Mouse (Mus musculus) liver, postnatal 0 days (tissue): Measurements from ENCODE around the gene Meis2. TPM values are rescaled to one million over a fixed set of nuclear protein-coding genes. Genes with fewer than 3 reads are reported as not detected.

Experiments
- ATAC-seq: fragments of 200-750 bp; cut with Nextera tagmentation; 2 replicates; pipeline ENCODE4 v1.8.0; 2017; ENCODE audit warnings: mild to moderate bottlenecking, moderate library complexity
- DNase-seq: peaks from one replicate; pipeline ENCODE4 v3.0.0-alpha.2; 2016
- H3K27ac ChIP-seq: fragments of 300-500 bp; sonication (generic); 2 replicates; pipeline ENCODE4 v1.5.1; 2014; ENCODE audit warnings: antibody characterized with exemption, moderate library complexity, mild to moderate bottlenecking, low read depth
- H3K27me3 ChIP-seq: fragments of 300-500 bp; sonication (generic); 2 replicates; pipeline ENCODE4 v1.6.1; 2014; ENCODE audit warnings: low read length, control low read depth, mixed read lengths; ENCODE audit not compliant: insufficient read depth
- H3K36me3 ChIP-seq: fragments of 300-500 bp; sonication (generic); replicated peaks from 2 replicates; pipeline ENCODE4 v1.6.1; 2014; ENCODE audit warnings: mild to moderate bottlenecking, control low read depth, low read length, moderate library complexity, mixed read lengths; ENCODE audit not compliant: insufficient read depth
- H3K4me1 ChIP-seq: fragments of 300-500 bp; sonication (generic); 2 replicates; pipeline ENCODE4 v1.6.1; 2014; ENCODE audit warnings: antibody characterized with exemption, mild to moderate bottlenecking, control low read depth; ENCODE audit not compliant: insufficient read depth
- H3K4me2 ChIP-seq: fragments of 300-500 bp; sonication (generic); 2 replicates; pipeline ENCODE4 v1.6.1; 2014; ENCODE audit warnings: low read depth, mild to moderate bottlenecking, low read length, moderate library complexity, mixed read lengths
- H3K4me3 ChIP-seq: fragments of 300-500 bp; sonication (generic); 2 replicates; pipeline ENCODE4 v1.5.1; 2014; ENCODE audit warnings: low read depth, low read length
- H3K9ac ChIP-seq: fragments of 300-500 bp; sonication (generic); replicated peaks from 2 replicates; pipeline ENCODE4 v1.6.1; 2014; ENCODE audit warnings: mild to moderate bottlenecking, moderate library complexity
- H3K9me3 ChIP-seq: fragments of 300-500 bp; sonication (generic); 2 replicates; pipeline ENCODE4 v1.6.1; 2016; ENCODE audit warnings: mild to moderate bottlenecking, control low read depth, low read length, mixed read lengths
- CTCF ChIP-seq: sonication (generic); IDR thresholded peaks from 2 replicates; pipeline ENCODE4 v1.5.1; 2016; ENCODE audit warnings: antibody characterized with exemption, low read depth
- EP300 ChIP-seq: IDR thresholded peaks from 2 replicates; pipeline ENCODE4 v1.6.1; 2016; ENCODE audit warnings: antibody characterized with exemption, low read depth, mild to moderate bottlenecking
- WGBS: fragments of 180-500 bp; shearing (Covaris S2); extraction: QIAGEN DNeasy Blood & Tissue Kit; methylation state at CpG from one replicate; pipeline ENCODE4 v1.1.7; 2014; ENCODE audit not compliant: insufficient replicate concordance; 5-methylcytosine and 5-hydroxymethylcytosine counted together
- polyA plus RNA-seq: library from polyadenylated mRNA; unstranded; fragments of >200 nt; fragmentation: Nextera tagmentation; extraction: Ambion mirVana; gene quantifications from 2 replicates; pipeline ENCODE4 v1.2.1, GENCODE M21; 2015

Meis2 gene
- 2.0 and 2.4 TPM in 2 replicates for polyA plus RNA-seq

DNA sequence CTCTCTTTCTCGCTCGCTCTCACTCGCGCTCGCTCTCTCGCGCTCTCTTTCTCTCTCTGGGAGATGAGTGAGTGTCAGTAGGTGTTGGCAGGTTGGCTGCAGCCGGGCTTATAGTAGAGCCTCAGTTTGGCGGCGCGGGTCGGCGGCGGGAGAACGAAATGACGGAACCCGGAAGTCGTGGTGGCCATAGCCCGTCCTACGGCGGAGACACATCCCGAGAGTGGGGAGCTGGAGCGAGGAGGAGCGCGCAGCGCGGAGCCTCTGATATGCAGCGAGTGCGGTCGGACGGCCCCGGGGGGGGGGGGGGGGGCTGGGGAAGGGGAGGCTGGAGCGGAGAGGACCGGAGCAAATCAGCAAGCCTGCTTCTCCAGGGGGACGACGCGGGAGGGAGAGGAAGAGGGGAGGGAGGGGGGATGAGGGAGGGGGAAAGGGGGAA is at the start of gene Meis2:
Meis2 (minus strand) TSS at position 270 of the 436 bp plus-strand sequence.
- H3K27ac ChIP-seq, result peak within 1 kb of the TSS; percentile 87
- peak; percentile 78 for ATAC-seq
- H3K36me3 ChIP-seq, result no peaks in the 10 kb centered on the region
- DNase-seq, result peak; percentile 73
- WGBS, result under 1% methylated on average over 32 of the region's 37 CpGs
- H3K4me3 ChIP-seq, result peak within 1 kb of the TSS; percentile 64
- no peak for TF ChIP-seq EP300
- peaks cover 6% of the 10 kb centered on the region; the same call in 1 of the 2 replicates for H3K4me1 ChIP-seq
- H3K9ac ChIP-seq, result peak within 1 kb of the TSS; percentile 60
- no peaks in the 10 kb centered on the region for H3K9me3 ChIP-seq
- peak within 1 kb of the TSS; percentile 76 for H3K4me2 ChIP-seq
- peaks cover 68% of the 10 kb centered on the region for H3K27me3 ChIP-seq

DNA sequence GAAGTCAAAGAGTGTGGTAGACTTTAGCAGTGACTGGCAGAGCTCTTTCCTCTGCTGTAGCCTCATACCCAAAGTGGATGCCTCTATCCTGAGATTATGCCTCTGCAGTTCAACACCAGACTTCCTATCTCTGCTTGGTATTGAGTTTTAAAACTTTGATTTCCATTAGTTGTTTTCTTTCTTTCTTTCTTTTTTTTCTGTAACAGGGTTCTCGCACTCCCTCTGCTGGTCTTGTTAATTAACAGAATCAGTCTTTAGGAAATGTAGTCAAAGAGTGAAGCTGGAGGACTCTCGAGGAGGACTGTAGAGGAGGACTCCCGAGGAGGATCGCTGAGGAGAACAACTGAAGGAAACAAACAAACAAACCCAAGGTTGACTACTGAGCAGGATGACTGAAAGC is 40.6 kb upstream of the Meis2 start:
- no peaks in the 10 kb centered on the region for H3K9me3 ChIP-seq
- 55% methylated on average over 4 of the region's 4 CpGs for WGBS
- no peak overlapping the region for H3K4me3 ChIP-seq
- no peak overlapping the region for H3K4me2 ChIP-seq
- ATAC-seq (no peak), DNase-seq (no peak)
- no peaks in the 10 kb centered on the region for H3K27me3 ChIP-seq
- no peaks in the 10 kb centered on the region for H3K36me3 ChIP-seq
- H3K27ac ChIP-seq, result no peak overlapping the region
- no peak overlapping the region for H3K9ac ChIP-seq
- TF ChIP-seq EP300 (no peak), CTCF (peak; percentile 26; the same call in 1 of the 2 replicates)
- H3K4me1 ChIP-seq, result no peaks in the 10 kb centered on the region

DNA sequence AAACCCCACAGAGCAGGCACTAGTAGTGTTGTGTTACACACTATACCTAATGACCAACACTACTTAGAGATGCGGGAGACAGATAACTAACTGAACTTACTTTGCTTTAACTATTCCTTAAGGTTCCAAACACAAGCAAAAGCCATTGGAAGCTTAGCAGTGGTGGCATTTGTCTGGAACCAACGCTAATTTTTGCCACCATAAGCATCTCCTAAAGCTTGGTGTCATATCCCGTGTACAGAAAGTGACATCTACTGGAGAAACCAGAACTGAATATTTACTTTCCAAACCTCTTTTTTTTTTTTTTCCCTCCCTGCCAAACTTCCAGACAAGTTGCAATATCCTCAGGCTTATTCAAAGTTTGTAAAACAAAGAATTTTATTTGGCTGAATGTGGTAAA is 39.5 kb upstream of the Meis2 start:
- DNase-seq (no peak), ATAC-seq (no peak)
- TF ChIP-seq EP300 (no peak), CTCF (no peak; the same call in 1 of the 2 replicates)
- Histone ChIP-seq H3K36me3 (no peaks in the 10 kb centered on the region), H3K27me3 (no peaks in the 10 kb centered on the region), H3K27ac (no peak overlapping the region), H3K4me2 (no peak overlapping the region), H3K4me3 (no peak overlapping the region), H3K9me3 (no peaks in the 10 kb centered on the region), H3K9ac (no peak overlapping the region), H3K4me1 (no peaks in the 10 kb centered on the region)
- 60% methylated on average over 3 of the region's 3 CpGs for WGBS

DNA sequence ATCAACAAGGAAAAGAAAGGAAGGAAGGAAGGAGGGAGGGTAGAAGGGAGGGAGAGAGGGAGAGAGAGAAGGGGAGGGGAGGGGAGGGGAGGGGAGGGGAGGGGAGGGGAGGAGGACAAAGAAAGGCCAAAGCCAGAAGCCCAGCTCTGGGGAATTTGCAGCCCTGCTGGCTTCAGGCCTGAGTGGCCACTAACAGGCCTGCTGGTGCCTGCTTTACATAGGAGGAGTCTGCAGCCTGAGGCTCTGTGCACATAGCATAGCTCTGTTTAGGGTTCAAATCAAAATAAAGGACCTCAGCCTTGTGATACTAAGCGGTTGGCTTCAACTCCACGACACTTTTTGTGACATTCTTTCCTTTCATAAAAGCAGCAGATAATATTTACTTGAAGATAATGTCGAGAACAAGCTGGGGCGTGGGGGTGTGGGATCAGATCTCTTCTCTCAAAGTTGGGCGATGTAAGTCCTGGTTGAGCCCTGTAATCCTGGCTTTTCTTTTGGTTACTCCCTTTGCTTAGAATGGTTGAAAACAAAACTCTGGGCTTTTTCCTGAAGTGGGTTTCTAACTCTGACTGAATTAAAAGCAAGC is 37.9 kb upstream of the Meis2 start:
- ATAC-seq, result no peak
- Histone ChIP-seq H3K36me3 (no peaks in the 10 kb centered on the region), H3K27me3 (no peaks in the 10 kb centered on the region), H3K4me3 (no peak overlapping the region), H3K9me3 (no peaks in the 10 kb centered on the region), H3K27ac (no peak overlapping the region), H3K9ac (no peak overlapping the region), H3K4me2 (no peak overlapping the region), H3K4me1 (no peaks in the 10 kb centered on the region)
- TF ChIP-seq CTCF, result no peak
- no peak for TF ChIP-seq EP300
- no peak for DNase-seq
- WGBS, result 56% methylated on average over 5 of the region's 5 CpGs

DNA sequence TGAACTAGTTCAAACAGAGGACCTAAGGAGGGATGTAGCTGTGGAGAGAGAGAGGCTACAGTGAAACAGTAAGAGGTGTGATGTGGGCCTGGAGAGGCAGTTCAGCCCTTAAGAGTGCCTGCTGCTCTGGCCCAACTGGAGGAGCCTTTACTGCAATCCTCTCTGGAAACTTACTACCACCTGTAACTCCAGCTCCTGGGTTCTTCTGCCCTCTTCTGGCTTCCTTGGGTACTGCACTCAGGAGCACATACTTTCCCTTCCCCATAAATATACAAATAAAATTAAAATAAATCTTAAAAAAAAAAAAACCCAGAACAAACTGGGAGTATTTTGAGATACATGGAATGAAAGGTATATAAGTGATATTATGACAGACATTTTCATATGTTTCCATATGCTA is 35.6 kb upstream of the Meis2 start:
- DNase-seq, result peak; percentile 51

DNA sequence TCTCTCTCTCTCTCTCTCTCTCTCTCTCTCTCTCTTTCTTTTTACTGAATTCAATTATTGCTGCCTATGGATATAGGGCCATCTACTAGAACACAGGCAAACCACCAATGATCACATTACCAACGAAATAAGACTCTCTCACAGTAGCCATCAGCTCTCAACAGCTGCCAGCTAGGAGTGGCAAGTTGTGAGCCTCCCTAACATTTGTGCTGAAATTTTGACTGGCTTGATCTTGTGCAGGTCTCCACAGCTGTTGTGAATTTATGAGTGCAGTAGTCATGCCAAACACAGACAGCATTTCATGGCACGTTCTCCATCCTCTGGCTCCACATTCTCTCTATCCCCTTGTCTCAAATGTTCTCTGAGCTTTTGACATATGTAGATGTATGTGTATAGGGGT is 15.3 kb upstream of the Meis2 start:
- no peak overlapping the region for H3K27ac ChIP-seq
- DNase-seq, result no peak
- peaks cover 9% of the 10 kb centered on the region for H3K27me3 ChIP-seq
- 0 out of 2 replicates have a peak, but pooled peaks cover 2% of the 10 kb centered on the region for H3K9me3 ChIP-seq
- ATAC-seq, result no peak
- WGBS, result 74% methylated on average over 2 of the region's 2 CpGs
- TF ChIP-seq CTCF, result no peak
- TF ChIP-seq EP300, result no peak
- H3K36me3 ChIP-seq, result no peaks in the 10 kb centered on the region
- no peaks in the 10 kb centered on the region for H3K4me1 ChIP-seq
- no peak overlapping the region for H3K9ac ChIP-seq
- H3K4me3 ChIP-seq, result no peak overlapping the region
- H3K4me2 ChIP-seq, result no peak overlapping the region

More for the DNA sequence above, 35.6 kb upstream of the Meis2 start:
- Histone ChIP-seq H3K9me3 (no peaks in the 10 kb centered on the region), H3K27ac (no peak overlapping the region), H3K4me1 (no peaks in the 10 kb centered on the region), H3K9ac (no peak overlapping the region), H3K27me3 (no peaks in the 10 kb centered on the region), H3K4me3 (no peak overlapping the region), H3K36me3 (no peaks in the 10 kb centered on the region), H3K4me2 (no peak overlapping the region)
- TF ChIP-seq CTCF (peak; percentile 63), EP300 (no peak)
- no peak for ATAC-seq
